Comparison of ENCODE assay signal across 9 mouse cellular contexts in genomic region chr2:181286629-181287337, GRCm38 (mm10). TPM values are rescaled to one million over a fixed set of nuclear protein-coding genes. Genes with fewer than 3 reads are reported as not detected.
DNase-seq lines count a peak whose midpoint lies in the region; ATAC-seq and TF ChIP-seq lines count a peak whose summit lies in the region.
"Had no signal": no experiment of that assay in that cellular context is flagged by ENCODE, and none has a peak within 500 bp of the region (broad histone marks: within the 10 kb centered on the region; RNA-seq: fewer than 3 reads in every experiment).

No protein-coding gene starts in this region.

- peak overlapping the region; percentile 79 for H3K9ac ChIP-seq in intestine, embryonic 14.5 days (ENCODE audit: low read length)
- peak overlapping the region; percentile 78 for H3K9ac ChIP-seq in neural tube, embryonic 14.5 days (replicated peaks; ENCODE audit: low read depth, low read length)

- no peak for ATAC-seq in intestine, embryonic 14.5 days (replicated peaks; ENCODE audit: low FRiP score, low TSS enrichment, low read depth)
- no peak for ATAC-seq in neural tube, embryonic 14.5 days (ENCODE audit: low read depth)
- no peak for ATAC-seq in monocyte, adult 5-6 weeks (replicated peaks; ENCODE audit: insufficient number of reproducible peaks, low FRiP score, low TSS enrichment, poor library complexity, severe bottlenecking)

- no peak for TF ChIP-seq POLR2A in lung, adult 2 months (IDR thresholded peaks at IDR 0.05; ENCODE audit: borderline replicate concordance, extremely low read depth, low read depth, low read length)

- no peaks in the 10 kb centered on the region for H3K27me3 ChIP-seq in intestine, embryonic 14.5 days (replicated peaks; ENCODE audit: control insufficient read depth, insufficient read depth, low read length)
- no peaks in the 10 kb centered on the region for H3K27me3 ChIP-seq in neural tube, embryonic 14.5 days (ENCODE audit: control insufficient read depth, insufficient read depth, low read length)

- no peak for TF ChIP-seq CTCF in lung, adult 2 months (IDR thresholded peaks at IDR 0.05; ENCODE audit: insufficient read depth, low read length)

- peak overlapping the region; percentile 89 for H3K27ac ChIP-seq in intestine, embryonic 14.5 days (ENCODE audit: low read depth)
- H3K27ac ChIP-seq in neural tube, embryonic 14.5 days (ENCODE audit: low read depth, low read length), result peak overlapping the region; percentile 94

- H3K4me2 ChIP-seq in intestine, embryonic 14.5 days (ENCODE audit: low read length), result peak overlapping the region; percentile 91
- peak overlapping the region; percentile 73 for H3K4me2 ChIP-seq in neural tube, embryonic 14.5 days (ENCODE audit: low read depth, low read length)

- 39% methylated on average over 6 of the region's 6 CpGs for WGBS in lung, adult 2 months
- WGBS in intestine, embryonic 14.5 days, result 52% methylated on average over 6 of the region's 6 CpGs
- 48% methylated on average over 6 of the region's 6 CpGs for WGBS in neural tube, embryonic 14.5 days

- H3K36me3 ChIP-seq in intestine, embryonic 14.5 days (ENCODE audit: control insufficient read depth, insufficient read depth, low read length), result peaks cover 12% of the 10 kb centered on the region; the same call in 1 of the 2 replicates
- no peaks in the 10 kb centered on the region for H3K36me3 ChIP-seq in neural tube, embryonic 14.5 days (ENCODE audit: control insufficient read depth, insufficient read depth, low read length)

- H3K9me3 ChIP-seq in intestine, embryonic 14.5 days (ENCODE audit: control insufficient read depth, low read length), result no peaks in the 10 kb centered on the region
- no peaks in the 10 kb centered on the region for H3K9me3 ChIP-seq in neural tube, embryonic 14.5 days (ENCODE audit: control insufficient read depth, low read length)

- H3K4me3 ChIP-seq in lung, adult 2 months (replicated peaks; ENCODE audit: extremely low read depth, low read depth, low read length), result peak overlapping the region; percentile 83
- peak overlapping the region; percentile 59 for H3K4me3 ChIP-seq in intestine, embryonic 14.5 days (ENCODE audit: low read depth, low read length)
- peak overlapping the region; percentile 65 for H3K4me3 ChIP-seq in neural tube, embryonic 14.5 days (ENCODE audit: low read depth, low read length)

- peaks cover 10% of the 10 kb centered on the region for H3K4me1 ChIP-seq in lung, adult 2 months (ENCODE audit: control insufficient read depth, insufficient read depth, low read length)
- peaks cover 13% of the 10 kb centered on the region for H3K4me1 ChIP-seq in intestine, embryonic 14.5 days (replicated peaks; ENCODE audit: control insufficient read depth, insufficient read depth, low read length)
- peaks cover 12% of the 10 kb centered on the region for H3K4me1 ChIP-seq in neural tube, embryonic 14.5 days (ENCODE audit: control insufficient read depth, insufficient read depth, low read length)

- DNase-seq in lung, adult 2 months, result no peak
- no peak for DNase-seq in lung, postnatal 4 days
- peak; percentile 1 for DNase-seq in embryo, embryonic 11 days
- no peak for DNase-seq in intestine, embryonic 14.5 days (ENCODE audit: low spot score)
- DNase-seq in right cerebral cortex, postnatal 25 days, result no peak
- DNase-seq in kidney, adult 11 months, result no peak

RNA-seq across cellular contexts. Expression of gene Gmeb2, which starts 1.1 kb away (rescaled TPM):
- polyA plus RNA-seq in lung, adult 2 months (2012; rRNA removed), result 22.2 and 26.3 TPM in 2 replicates
- 16.4 and 16.6 TPM in 2 replicates for polyA plus RNA-seq in intestine, embryonic 14.5 days (2014; fragmentation: Nextera tagmentation; extraction: Ambion mirVana)
- polyA plus RNA-seq in neural tube, embryonic 14.5 days (2014; fragmentation: Nextera tagmentation; extraction: Ambion mirVana), result 19.3 and 19.9 TPM in 2 replicates
- 25.1 to 36.4 TPM (median 35.7 TPM) in 3 replicates for total RNA-seq in monocyte, adult 5-6 weeks (2017)

RNA-seq across cellular contexts. Expression of gene Stmn3, which starts 27.5 kb away (rescaled TPM):
- polyA plus RNA-seq in lung, adult 2 months (2012; rRNA removed), result 0.13 TPM in 1 of 2 replicates, not detected in the other
- polyA plus RNA-seq in intestine, embryonic 14.5 days (2014; fragmentation: Nextera tagmentation; extraction: Ambion mirVana), result 56.5 and 63.9 TPM in 2 replicates
- polyA plus RNA-seq in neural tube, embryonic 14.5 days (2014; fragmentation: Nextera tagmentation; extraction: Ambion mirVana), result 1,346 and 1,661 TPM in 2 replicates
- not detected in 3 replicates for total RNA-seq in monocyte, adult 5-6 weeks (2017)
- total RNA-seq: common myeloid progenitor, adult 5-6 weeks had no signal

RNA-seq across cellular contexts. Expression of gene Rtel1, which starts 32.8 kb away (rescaled TPM):
- 23.1 and 41.0 TPM in 2 replicates for polyA plus RNA-seq in lung, adult 2 months (2012; rRNA removed)
- 53.7 and 57.1 TPM in 2 replicates for polyA plus RNA-seq in intestine, embryonic 14.5 days (2014; fragmentation: Nextera tagmentation; extraction: Ambion mirVana)
- polyA plus RNA-seq in neural tube, embryonic 14.5 days (2014; fragmentation: Nextera tagmentation; extraction: Ambion mirVana), result 37.4 and 43.9 TPM in 2 replicates
- 34.6 to 46.3 TPM (median 37.2 TPM) in 3 replicates for total RNA-seq in monocyte, adult 5-6 weeks (2017)

RNA-seq across cellular contexts. Expression of gene Helz2, which starts 45.0 kb away (rescaled TPM):
- 49.7 and 54.3 TPM in 2 replicates for polyA plus RNA-seq in lung, adult 2 months (2012; rRNA removed)
- polyA plus RNA-seq in intestine, embryonic 14.5 days (2014; fragmentation: Nextera tagmentation; extraction: Ambion mirVana), result 2.6 and 2.8 TPM in 2 replicates
- polyA plus RNA-seq in neural tube, embryonic 14.5 days (2014; fragmentation: Nextera tagmentation; extraction: Ambion mirVana), result 0.28 and 0.45 TPM in 2 replicates
- total RNA-seq in monocyte, adult 5-6 weeks (2017), result 29.5 to 66.9 TPM (median 36.7 TPM) in 3 replicates

Comparison
In these comparisons a context has a peak if more than half of its experiments do, and no peak if none do; other contexts are left out.
1. RNA of gene Stmn3, which starts 27.5 kb away (polyA plus RNA-seq): 1,346 to 1,661 TPM in neural tube, embryonic 14.5 days and 56.5 to 63.9 TPM in intestine, embryonic 14.5 days; 0.13 TPM in lung, adult 2 months; every median in the first group is over 10 times any median in the second.
2. Peak in every context shown above with its lines, with median percentiles within 50 percentile points of each other: H3K4me3 ChIP-seq.